Mouse (Mus musculus) megakaryocyte, embryonic 14.5 days (primary cell): ENCODE data around the gene Traf4. TPM values are rescaled to one million over a fixed set of nuclear protein-coding genes. Genes with fewer than 3 reads are reported as not detected.

Experiments
- H3K27me3 ChIP-seq: replicated peaks from 2 replicates; pipeline ENCODE3; 2012; ENCODE audit warnings: inconsistent platforms
- H3K36me3 ChIP-seq: replicated peaks from 2 replicates; pipeline ENCODE3; 2012; ENCODE audit warnings: low read length, inconsistent platforms, mixed read lengths
- H3K4me1 ChIP-seq: 2 replicates; pipeline ENCODE4 v1.6.1; 2012; ENCODE audit warnings: inconsistent platforms
- H3K4me3 ChIP-seq: replicated peaks from 2 replicates; pipeline ENCODE3; 2012; ENCODE audit warnings: moderate library complexity, mild to moderate bottlenecking, inconsistent platforms
- H3K9me3 ChIP-seq: 2 replicates; pipeline ENCODE4 v1.6.1; 2012; ENCODE audit warnings: inconsistent platforms
- FLI1 ChIP-seq: IDR thresholded peaks from 2 replicates; pipeline ENCODE4 v1.6.1; 2012; ENCODE audit warnings: low read length, inconsistent platforms, mixed read lengths
- GATA1 ChIP-seq: IDR thresholded peaks from 3 replicates; pipeline ENCODE4 v1.6.1; 2012; ENCODE audit warnings: mixed read lengths, low read length, inconsistent platforms, borderline replicate concordance
- polyA plus RNA-seq: library from polyadenylated mRNA; stranded (reverse); fragments of >175 nt; gene quantifications from 2 replicates; pipeline ENCODE4 v1.2.3, GENCODE M21; 2012; ENCODE audit warnings: low replicate concordance; ENCODE audit not compliant: insufficient read depth

Traf4 gene
- polyA plus RNA-seq, 1 experiment, result 6.3 TPM

- H3K4me3 ChIP-seq, result peak overlapping the region; percentile 28
- TF ChIP-seq FLI1, result no peak
- TF ChIP-seq GATA1, result no peak
- peaks cover 60% of the 10 kb centered on the region for H3K36me3 ChIP-seq
- peaks cover 63% of the 10 kb centered on the region for H3K4me1 ChIP-seq
- H3K9me3 ChIP-seq, result no peaks in the 10 kb centered on the region
- peaks cover 40% of the 10 kb centered on the region for H3K27me3 ChIP-seq
These were observed 4.7 kb downstream of the Traf4 start for GRCm38 (mm10) chr11:78160675-78161074.

DNA sequence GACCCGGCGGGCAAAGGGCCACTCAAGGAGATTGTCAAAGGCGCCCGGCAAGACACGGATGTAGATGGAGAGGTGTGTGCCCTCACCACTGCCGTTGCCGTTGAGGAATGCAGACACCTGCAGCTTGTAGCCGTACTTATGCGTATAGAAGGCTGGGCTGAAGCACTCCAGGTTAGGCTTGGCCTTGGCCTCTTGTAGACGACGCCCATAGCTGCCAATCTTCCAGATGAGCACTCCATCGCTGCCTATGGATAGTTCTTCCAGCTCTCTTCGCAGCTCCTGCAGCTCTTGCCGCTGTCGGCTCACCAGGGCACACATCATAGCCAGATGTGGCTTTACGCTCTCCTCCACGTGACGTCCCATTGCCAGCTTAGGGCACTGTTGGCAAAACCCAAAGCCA lies 5.2 kb downstream of the Traf4 start:
- peaks cover 65% of the 10 kb centered on the region for H3K36me3 ChIP-seq

DNA sequence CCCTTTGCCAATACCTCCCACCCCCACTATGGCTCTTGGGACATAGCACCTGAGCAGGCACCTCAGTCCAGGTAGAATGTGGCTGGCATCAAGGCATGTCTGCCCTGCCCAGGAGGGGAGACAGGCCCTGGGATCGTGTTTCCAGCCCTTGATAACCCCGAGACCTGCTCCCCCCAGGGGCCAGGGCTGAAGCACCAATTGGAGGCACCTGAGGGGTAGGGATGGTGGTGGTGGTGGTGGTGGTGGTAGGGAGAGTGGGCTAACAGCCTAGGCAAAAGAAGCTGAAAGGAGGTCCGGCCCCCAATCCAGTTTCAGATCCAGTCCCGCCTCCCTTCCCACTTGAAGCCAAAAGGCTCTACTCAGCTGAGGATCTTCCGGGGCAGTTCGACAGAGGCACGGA lies 5.8 kb downstream of the Traf4 start:
- Histone ChIP-seq H3K4me1 (peaks cover 64% of the 10 kb centered on the region), H3K36me3 (peaks cover 72% of the 10 kb centered on the region), H3K4me3 (no peak overlapping the region), H3K27me3 (peaks cover 33% of the 10 kb centered on the region), H3K9me3 (no peaks in the 10 kb centered on the region)
- TF ChIP-seq FLI1, result no peak
- no peak for TF ChIP-seq GATA1

More for the DNA sequence above, 5.2 kb downstream of the Traf4 start:
- H3K4me3 ChIP-seq, result no peak overlapping the region
- H3K27me3 ChIP-seq, result peaks cover 39% of the 10 kb centered on the region
- TF ChIP-seq FLI1 (no peak), GATA1 (no peak)
- peaks cover 64% of the 10 kb centered on the region for H3K4me1 ChIP-seq
- H3K9me3 ChIP-seq, result no peaks in the 10 kb centered on the region

GRCm38 (mm10) chr11:78159096-78159495 lies 6.3 kb downstream of the Traf4 start:
- TF ChIP-seq FLI1, result no peak
- TF ChIP-seq GATA1, result no peak
- Histone ChIP-seq H3K4me3 (no peak overlapping the region), H3K9me3 (no peaks in the 10 kb centered on the region), H3K27me3 (peaks cover 28% of the 10 kb centered on the region), H3K36me3 (peaks cover 76% of the 10 kb centered on the region), H3K4me1 (peaks cover 64% of the 10 kb centered on the region)

GRCm38 (mm10) chr11:78156156-78156699 lies 9.2 kb downstream of the Traf4 start:
- TF ChIP-seq FLI1 (no peak), GATA1 (no peak)
- Histone ChIP-seq H3K4me1 (peaks cover 51% of the 10 kb centered on the region), H3K27me3 (peaks cover 4% of the 10 kb centered on the region), H3K9me3 (no peaks in the 10 kb centered on the region), H3K36me3 (peaks cover 90% of the 10 kb centered on the region), H3K4me3 (no peak overlapping the region)

DNA sequence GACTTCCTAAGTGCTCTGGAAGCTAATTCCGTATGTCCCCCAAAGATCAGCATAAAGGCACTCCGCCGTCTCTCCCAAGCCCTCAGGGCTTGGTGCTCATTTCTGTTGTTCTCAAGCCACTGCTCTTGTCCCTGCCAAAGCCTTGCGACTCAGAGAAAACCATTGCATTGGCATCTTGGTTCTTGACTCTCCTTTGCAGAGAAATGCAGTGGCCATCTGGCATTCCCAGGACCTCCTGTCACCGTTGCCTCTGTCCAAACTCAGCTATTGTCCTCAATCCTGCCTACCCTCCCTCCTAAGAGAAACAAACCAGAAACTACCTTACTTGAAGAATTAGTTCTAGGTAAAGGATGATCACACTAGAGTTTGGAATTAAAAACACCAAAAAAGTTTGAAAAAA lies 9.7 kb downstream of the Traf4 start:
- peaks cover 90% of the 10 kb centered on the region for H3K36me3 ChIP-seq
- H3K4me3 ChIP-seq, result no peak overlapping the region

GRCm38 (mm10) chr11:78153778-78154177 lies 11.6 kb downstream of the Traf4 start:
- H3K36me3 ChIP-seq, result peaks cover 93% of the 10 kb centered on the region
- H3K4me1 ChIP-seq, result peaks cover 34% of the 10 kb centered on the region
- H3K9me3 ChIP-seq, result no peaks in the 10 kb centered on the region
- TF ChIP-seq FLI1 (no peak), GATA1 (no peak)
- H3K27me3 ChIP-seq, result no peaks in the 10 kb centered on the region
- H3K4me3 ChIP-seq, result no peak overlapping the region

More for the DNA sequence above, 9.7 kb downstream of the Traf4 start:
- H3K27me3 ChIP-seq, result peaks cover 2% of the 10 kb centered on the region
- H3K9me3 ChIP-seq, result no peaks in the 10 kb centered on the region
- TF ChIP-seq FLI1 (no peak), GATA1 (no peak)
- H3K4me1 ChIP-seq, result peaks cover 45% of the 10 kb centered on the region

DNA sequence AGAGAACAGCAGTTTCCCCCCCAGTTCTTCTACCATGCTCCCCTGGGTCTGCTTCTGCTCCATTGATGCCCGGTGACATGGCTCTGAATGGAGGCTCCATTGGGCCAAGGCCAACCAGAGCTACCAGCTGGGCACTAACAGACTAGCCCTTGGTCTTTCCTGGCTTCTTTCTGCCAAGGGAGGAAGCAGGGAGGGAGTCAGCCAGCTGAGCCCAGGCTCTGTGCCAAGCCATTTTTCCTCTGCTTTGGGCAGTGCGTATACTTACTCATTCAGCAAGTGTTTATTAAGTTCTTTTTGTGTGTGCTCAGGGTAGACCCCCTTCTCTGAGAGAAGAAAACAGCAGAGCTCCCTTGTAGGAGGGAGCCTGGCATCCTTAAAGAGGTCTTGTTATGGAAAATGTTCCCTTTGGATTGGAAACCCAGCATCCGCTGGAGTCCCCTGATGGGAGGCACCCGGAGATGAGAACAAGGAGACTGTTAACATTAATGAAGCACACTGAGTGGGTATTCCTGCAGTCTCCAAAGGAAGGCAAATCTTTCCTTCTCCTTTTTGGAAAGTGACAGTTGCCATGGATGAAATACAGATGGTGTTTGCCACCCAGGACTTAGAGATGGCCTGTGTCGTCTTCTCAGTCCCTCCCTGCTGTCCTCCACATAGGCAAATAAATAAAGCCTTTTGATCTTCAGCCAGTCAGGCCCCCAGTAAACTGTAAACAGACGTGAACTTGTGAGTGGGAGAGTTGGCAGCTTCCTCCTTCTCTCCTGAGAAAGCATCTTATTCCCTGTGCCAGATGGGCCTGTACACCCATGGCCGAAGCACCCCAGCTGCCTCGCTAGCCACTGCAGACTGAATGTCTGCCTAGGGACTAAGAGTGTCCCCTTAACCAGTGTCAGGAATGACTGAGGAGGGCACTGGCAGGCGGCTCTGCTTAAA lies 12.8 kb downstream of the Traf4 start:
- peaks cover 93% of the 10 kb centered on the region for H3K36me3 ChIP-seq
- H3K27me3 ChIP-seq, result no peaks in the 10 kb centered on the region
- H3K4me3 ChIP-seq, result no peak overlapping the region
- peaks cover 39% of the 10 kb centered on the region for H3K4me1 ChIP-seq
- H3K9me3 ChIP-seq, result no peaks in the 10 kb centered on the region
- no peak for TF ChIP-seq FLI1
- no peak for TF ChIP-seq GATA1

DNA sequence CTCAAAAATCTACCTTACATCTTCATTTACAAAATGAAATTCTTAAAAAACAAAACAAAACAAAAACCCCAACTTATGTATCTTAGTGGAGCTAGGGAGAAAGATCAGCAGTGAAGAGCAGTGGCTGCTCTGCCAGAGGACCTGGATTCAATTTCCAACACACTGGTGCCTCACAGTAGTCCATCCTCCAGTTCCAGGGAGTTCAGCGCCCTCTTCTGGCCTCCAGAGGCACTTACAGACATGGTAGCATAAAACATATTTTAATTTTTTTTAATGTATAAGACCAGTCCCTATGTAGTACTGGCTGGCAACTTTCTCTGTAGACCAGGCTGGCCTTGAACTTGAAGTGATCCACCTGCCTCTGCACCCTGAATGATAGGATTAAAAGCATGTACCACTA lies 14.2 kb downstream of the Traf4 start:
- no peak for TF ChIP-seq FLI1
- TF ChIP-seq GATA1, result no peak
- Histone ChIP-seq H3K36me3 (peaks cover 94% of the 10 kb centered on the region), H3K9me3 (no peaks in the 10 kb centered on the region), H3K4me3 (no peak overlapping the region), H3K27me3 (no peaks in the 10 kb centered on the region), H3K4me1 (peaks cover 46% of the 10 kb centered on the region)

DNA sequence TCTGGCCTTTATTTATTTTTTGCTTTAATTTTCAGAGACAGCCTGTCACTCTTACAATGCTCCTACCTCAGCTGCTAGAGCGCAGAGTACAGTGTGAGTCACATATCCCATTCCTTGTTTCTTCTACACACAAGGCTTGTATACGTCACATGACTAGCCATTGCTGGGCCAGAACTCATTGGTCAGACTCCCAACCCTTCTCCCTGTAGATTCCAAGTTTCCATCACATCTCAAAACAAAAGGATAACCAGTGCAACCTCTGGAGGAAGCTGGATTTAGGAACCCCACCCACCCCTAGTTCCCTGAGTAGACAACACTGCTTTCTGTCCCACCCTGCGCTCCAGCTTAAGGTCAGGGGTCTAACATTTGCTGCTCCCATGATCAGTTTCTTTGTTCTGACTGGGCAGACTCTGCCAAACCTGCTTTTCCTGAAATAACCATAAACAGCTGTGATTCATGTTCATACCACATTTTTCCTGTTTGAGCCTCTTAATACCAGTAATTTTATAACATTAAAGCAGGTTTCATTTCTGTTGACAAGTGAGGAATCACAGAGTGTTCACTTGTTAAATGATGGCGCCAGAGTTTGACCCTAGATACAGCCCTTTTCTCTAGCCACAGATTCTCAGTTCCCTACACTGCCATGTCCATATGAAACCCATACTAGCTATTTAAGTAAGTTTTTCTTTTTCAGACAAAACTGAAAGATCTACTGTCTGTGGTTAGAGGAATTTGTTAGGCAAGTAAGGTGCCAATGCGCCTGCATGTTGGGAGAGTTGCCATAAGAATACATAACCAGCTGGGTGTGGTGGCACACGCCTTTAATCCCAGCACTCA lies 18.5 kb downstream of the Traf4 start:
- peaks cover 92% of the 10 kb centered on the region for H3K36me3 ChIP-seq
- peaks cover 28% of the 10 kb centered on the region for H3K4me1 ChIP-seq
- no peaks in the 10 kb centered on the region for H3K27me3 ChIP-seq
- no peaks in the 10 kb centered on the region for H3K9me3 ChIP-seq
- TF ChIP-seq FLI1 (no peak), GATA1 (no peak)
- no peak overlapping the region for H3K4me3 ChIP-seq
